Mouse (Mus musculus) bone marrow, adult 2 months (tissue): ENCODE data around the gene Cbl.

Experiments used
- CTCF ChIP-seq: fragments of 200-500 bp; IDR thresholded peaks from 2 replicates; pipeline ENCODE4 v1.5.1; 2011; ENCODE audit warnings: low read length, control low read depth; ENCODE audit not compliant: control insufficient read depth, insufficient read depth
- POLR2A ChIP-seq: fragments of 200-500 bp; IDR thresholded peaks from 2 replicates; pipeline ENCODE4 v1.6.1; 2011; ENCODE audit warnings: low read depth, mild to moderate bottlenecking, control low read depth, low read length, borderline replicate concordance; ENCODE audit not compliant: control insufficient read depth

DNA sequence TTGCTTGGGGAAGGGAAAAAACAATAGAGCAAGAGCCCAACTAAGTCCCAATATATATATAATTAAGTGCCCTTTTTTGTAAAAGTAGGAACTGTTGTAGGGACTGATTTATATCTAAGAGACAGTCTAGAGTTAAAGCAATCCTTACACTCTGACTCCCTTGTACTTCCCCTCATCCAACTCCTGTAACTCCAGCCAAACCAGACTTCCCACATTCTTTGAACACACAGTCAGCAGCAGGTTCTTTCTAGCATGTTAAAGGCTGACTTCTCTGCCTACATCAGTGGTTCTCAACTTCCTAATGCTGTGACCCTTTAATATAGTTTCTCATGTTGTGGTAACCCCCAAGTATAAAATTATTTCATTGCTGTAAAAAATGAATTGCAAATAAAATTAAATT is 34.3 kb downstream of the Cbl start:
- TF ChIP-seq POLR2A: no peak
- TF ChIP-seq CTCF: no peak
